Mouse (Mus musculus) macrophage (primary cell): ENCODE measurements around the gene Cnksr3. TPM values are rescaled to one million over a fixed set of nuclear protein-coding genes. Genes with fewer than 3 reads are reported as not detected.

Source experiments
- H3K27ac ChIP-seq: fragments of 350-480 bp; formaldehyde crosslinking; 2 replicates; pipeline ENCODE4 v1.9.0; 2021
- H3K36me3 ChIP-seq: fragments of 350-480 bp; formaldehyde crosslinking; 2 replicates; pipeline ENCODE4 v1.9.0; 2021; ENCODE audit errors: inconsistent target
- H3K4me3 ChIP-seq: fragments of 350-480 bp; formaldehyde crosslinking; 2 replicates; pipeline ENCODE4 v1.9.0; 2021; ENCODE audit errors: inconsistent target
- H3K79me2 ChIP-seq: fragments of 350-480 bp; formaldehyde crosslinking; 2 replicates; pipeline ENCODE4 v1.9.0; 2021; ENCODE audit errors: inconsistent target
- WGBS: methylation state at CpG from one replicate; pipeline ENCODE4 v1.1.7; 2026; ENCODE audit warnings: inconsistent platforms; ENCODE audit not compliant: missing documents; 5-methylcytosine and 5-hydroxymethylcytosine counted together
- polyA plus RNA-seq: library from polyadenylated mRNA; stranded (reverse); fragments of 250-400 nt; gene quantifications from 3 replicates; pipeline ENCODE4 v1.2.4, GENCODE M21; 2018; ENCODE audit warnings: inconsistent platforms

Cnksr3 gene
- polyA plus RNA-seq, 1 experiment from 2014 or later, result 10.3 TPM

DNA sequence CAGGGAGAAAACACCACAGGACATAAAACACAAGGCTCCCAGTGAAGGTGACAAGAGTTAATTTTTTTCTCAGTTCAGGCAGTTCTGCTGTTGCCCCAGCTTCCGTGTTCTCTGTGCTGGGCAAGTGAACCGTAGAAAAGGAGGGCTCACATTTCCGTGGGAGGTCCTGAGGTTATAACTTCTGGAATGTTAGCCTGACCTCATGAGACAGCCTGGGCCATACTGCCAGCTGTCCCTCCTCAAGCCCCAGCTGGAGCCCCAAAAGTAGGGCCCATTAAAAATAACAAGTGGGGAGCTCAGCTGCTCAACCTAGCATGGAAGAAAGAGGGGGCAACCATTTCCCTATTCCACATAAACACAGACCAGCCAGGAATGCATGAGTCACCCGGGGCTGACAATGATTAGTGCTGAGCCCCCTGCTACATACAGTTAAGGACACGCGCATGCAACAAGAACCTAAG, 28.8 kb downstream of the Cnksr3 start:
- H3K36me3 ChIP-seq, result no peaks in the 10 kb centered on the region
- H3K79me2 ChIP-seq, result no peaks in the 10 kb centered on the region; the same call in 1 of the 2 replicates
- 38% methylated on average over 6 of the region's 6 CpGs for WGBS
- no peak overlapping the region for H3K27ac ChIP-seq
- H3K4me3 ChIP-seq, result no peak overlapping the region

DNA sequence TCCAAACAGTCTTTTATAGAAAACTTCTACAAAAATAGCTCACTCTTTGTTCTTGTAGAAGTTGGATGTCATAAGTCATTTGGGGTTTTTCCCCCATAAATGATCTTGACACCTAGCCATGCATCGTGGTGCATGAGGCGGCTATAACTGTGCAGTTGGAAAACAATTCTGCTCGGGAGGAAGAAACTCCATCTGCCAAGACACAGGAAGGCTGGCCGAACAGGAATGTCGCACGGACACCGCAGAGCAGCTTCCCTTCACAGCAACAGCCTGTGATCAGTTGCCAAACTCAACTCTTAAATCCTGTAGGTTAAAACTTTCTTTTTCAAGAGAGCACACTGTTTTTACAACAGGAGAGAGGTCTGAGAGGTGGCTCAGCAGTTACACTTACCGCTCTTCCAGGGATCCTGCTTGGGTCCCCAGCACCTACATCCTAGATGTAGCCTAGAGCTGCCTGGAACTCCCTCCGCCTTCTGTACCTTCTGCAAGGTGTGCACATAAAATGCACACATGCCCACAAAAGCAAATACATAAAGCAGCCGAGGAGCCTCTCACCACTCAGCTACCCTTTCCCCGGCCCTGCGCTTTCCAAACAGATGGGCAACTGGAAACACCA, 29.4 kb downstream of the Cnksr3 start:
- H3K36me3 ChIP-seq, result no peaks in the 10 kb centered on the region
- no peak overlapping the region for H3K27ac ChIP-seq
- H3K79me2 ChIP-seq, result no peaks in the 10 kb centered on the region; the same call in 1 of the 2 replicates
- H3K4me3 ChIP-seq, result no peak overlapping the region
- 33% methylated on average over 12 of the region's 12 CpGs for WGBS

DNA sequence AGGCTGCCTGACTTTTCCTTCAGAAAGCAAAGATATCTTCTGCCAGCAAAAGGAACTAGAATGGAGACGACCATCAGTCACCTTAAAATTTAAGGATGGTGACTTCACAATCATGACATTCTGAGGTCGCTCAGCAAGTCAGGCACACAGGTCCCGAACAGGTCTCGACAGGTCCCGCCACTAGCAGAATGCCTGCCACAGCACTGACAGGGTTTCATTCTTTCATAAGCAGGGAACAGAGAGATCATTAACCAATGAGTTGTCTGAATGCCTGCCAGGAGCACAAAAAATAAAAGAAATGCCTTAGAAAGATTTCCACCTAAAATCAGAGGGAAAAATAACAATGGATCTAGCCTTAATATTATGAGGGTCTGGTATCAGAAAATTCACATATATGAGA, 31.7 kb downstream of the Cnksr3 start:
- Histone ChIP-seq H3K79me2 (no peaks in the 10 kb centered on the region; the same call in 1 of the 2 replicates), H3K27ac (no peak overlapping the region), H3K4me3 (no peak overlapping the region), H3K36me3 (no peaks in the 10 kb centered on the region)
- WGBS, result 96% methylated on average over 5 of the region's 5 CpGs

DNA sequence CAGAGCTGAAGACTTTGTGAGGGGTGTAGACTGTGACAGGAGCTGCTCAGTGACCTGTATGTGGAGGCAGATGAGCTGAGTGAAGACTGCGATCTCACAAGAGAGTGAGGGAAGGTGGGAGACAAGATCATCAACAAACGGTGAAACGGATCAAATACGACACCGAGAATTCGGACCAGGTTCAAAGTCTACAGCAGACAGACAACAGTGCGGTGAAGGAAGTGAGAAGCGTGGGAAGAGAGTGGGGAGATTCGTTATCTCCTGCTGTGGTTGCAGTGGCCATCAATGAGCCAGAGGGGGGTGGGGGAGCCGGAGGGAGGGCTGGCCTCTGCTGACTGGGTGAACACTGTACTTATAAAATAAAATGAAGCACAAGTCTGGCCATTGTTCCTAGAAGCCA, 33.5 kb downstream of the Cnksr3 start:
- no peak overlapping the region for H3K27ac ChIP-seq
- WGBS, result 67% methylated on average over 10 of the region's 10 CpGs
- no peaks in the 10 kb centered on the region for H3K36me3 ChIP-seq
- H3K79me2 ChIP-seq, result no peaks in the 10 kb centered on the region; the same call in 1 of the 2 replicates
- H3K4me3 ChIP-seq, result no peak overlapping the region

DNA sequence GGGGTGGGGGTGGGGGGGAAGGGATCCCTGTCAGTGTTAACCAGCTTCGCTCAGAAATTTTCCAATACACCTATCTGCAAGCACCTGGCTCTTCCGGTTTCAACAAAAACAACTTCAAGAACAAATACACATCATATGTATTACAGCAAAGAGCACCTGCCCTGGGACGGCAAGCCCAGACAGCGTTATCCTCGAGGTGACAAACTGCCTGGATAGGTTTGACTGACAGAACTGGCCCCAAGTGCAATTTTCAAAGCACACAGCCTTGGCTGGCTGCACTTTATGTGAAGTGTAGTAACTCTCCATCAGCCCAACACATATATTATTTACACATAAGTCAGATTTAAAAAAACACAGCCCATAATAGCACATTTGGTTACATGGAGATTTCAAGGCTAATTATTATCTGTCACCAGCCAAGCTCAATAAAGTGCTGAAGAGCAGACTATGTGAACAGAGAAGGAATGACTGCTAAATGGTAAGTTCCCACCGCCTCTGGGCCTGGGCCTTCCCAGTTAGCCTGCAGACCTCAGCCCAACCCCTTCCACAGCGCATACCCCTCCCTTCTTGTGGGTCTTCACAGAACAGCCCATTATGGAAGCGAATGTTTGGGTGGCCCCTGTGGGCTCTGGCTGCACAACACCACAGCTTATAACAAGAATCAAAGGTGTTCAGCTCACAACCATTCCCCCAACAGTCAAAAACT, 35.7 kb downstream of the Cnksr3 start:
- Histone ChIP-seq H3K36me3 (no peaks in the 10 kb centered on the region), H3K27ac (no peak overlapping the region), H3K79me2 (no peaks in the 10 kb centered on the region; the same call in 1 of the 2 replicates), H3K4me3 (no peak overlapping the region)
- WGBS, result 94% methylated on average over 8 of the region's 8 CpGs

DNA sequence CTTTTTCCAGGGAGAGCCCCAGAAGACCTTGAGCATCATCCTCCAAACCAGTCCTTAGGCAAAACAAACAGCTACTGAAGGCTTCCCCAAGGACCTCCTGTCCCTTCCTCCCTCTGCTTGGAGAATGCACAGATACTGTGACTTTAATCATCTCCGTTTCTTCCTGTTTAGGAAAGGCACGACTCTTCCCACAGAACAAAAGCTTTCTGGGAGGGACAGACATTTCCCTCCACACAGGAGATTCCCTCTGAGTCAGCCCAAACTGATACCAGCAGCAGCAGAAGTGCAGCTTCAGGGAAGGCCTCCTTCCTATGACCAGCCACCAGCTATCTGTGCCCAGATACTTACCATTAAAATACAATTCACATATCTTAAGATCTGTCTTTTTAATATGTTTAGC, 37.6 kb downstream of the Cnksr3 start:
- Histone ChIP-seq H3K36me3 (no peaks in the 10 kb centered on the region), H3K27ac (no peak overlapping the region), H3K4me3 (no peak overlapping the region), H3K79me2 (no peaks in the 10 kb centered on the region; the same call in 1 of the 2 replicates)
- WGBS, result 79% methylated on average over 2 of the region's 2 CpGs

DNA sequence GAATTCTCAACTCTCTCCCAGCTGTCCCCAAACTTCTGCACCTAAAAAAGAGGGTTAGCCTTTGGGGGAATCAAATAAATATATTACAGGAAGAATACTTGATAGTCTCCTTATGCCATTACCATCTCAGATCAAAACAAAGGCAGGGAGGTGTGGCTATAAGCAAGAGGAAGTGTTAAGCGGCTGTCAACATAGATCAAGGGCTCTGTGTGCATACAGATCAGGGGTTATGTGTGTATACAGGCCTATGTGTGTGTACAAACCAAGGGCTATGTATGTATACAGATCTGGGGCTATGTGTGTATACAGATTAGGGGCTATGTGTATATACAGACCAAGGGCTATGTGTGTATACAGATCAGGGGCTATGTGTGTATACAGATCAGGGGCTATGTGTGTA, 38.9 kb downstream of the Cnksr3 start:
- Histone ChIP-seq H3K27ac (no peak overlapping the region), H3K36me3 (no peaks in the 10 kb centered on the region), H3K4me3 (no peak overlapping the region), H3K79me2 (no peaks in the 10 kb centered on the region)
- WGBS, result 36% methylated on average over 1 of the region's 1 CpGs

DNA sequence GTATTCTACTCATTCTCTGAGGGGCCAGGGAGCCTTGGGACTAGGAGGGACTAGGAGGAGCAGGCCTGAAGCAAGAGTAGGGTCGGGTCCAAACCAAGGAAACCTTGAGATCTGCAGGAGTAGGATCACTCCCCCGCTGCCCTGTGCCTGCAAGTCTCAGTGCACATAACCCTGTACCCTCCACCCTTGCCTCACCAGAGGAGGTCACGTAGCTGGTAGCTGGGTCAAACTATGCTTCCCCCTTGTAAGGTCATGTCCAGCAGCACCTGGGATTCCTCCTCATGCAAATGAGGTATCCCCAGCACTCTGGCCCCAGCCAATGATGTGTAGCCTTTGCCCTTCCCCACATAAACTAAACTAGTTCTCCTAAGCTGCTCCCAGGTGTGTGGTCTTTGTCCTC, 41.6 kb downstream of the Cnksr3 start:
- Histone ChIP-seq H3K79me2 (no peaks in the 10 kb centered on the region), H3K36me3 (no peaks in the 10 kb centered on the region), H3K27ac (no peak overlapping the region), H3K4me3 (no peak overlapping the region)
- 87% methylated on average over 3 of the region's 3 CpGs for WGBS

DNA sequence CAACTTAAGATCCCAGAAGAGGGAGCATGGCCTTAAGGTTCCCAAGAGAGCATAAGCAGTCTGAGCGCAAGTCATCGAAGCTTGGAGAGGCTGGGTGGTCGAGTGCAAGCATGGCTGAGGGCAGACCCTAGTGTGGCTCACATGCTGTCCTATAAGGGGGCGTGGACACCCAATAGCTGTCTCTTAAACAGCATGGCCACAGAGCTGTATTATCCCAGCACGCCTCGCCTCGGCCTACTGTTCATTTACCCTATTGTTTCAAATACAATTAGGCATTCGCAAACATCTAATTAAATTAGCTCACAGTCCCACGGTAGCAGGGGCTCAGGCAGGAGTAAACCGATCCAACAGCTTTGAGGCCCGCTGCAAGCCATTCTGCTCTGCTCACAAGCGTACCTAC, 49.0 kb downstream of the Cnksr3 start:
- Histone ChIP-seq H3K4me3 (no peak overlapping the region), H3K27ac (no peak overlapping the region), H3K36me3 (no peaks in the 10 kb centered on the region), H3K79me2 (no peaks in the 10 kb centered on the region)
- WGBS, result 93% methylated on average over 12 of the region's 12 CpGs

DNA sequence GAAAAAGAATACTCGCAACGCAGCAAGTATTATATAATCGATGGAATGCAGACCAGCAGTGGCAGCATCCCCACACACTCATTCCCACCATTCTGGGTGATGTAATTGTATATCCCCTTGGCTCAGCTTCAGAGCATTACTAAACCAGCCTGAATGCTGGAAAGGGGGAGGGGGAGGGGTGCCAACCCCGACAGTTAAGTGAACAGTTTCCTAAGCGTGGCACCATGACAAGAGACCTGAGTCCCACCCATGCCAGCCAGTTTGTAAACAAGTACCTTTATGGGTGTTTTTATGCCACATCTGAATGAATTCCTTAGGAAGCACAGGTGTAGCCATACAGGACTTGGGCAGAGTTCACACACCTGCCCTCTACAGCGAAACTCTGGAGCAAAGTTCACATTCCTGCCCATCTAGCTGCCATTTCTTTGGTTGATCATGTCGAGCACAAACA, 53.0 kb downstream of the Cnksr3 start:
- 91% methylated on average over 7 of the region's 7 CpGs for WGBS
- H3K36me3 ChIP-seq, result no peaks in the 10 kb centered on the region
- H3K4me3 ChIP-seq, result no peak overlapping the region
- H3K27ac ChIP-seq, result no peak overlapping the region
- no peaks in the 10 kb centered on the region for H3K79me2 ChIP-seq

DNA sequence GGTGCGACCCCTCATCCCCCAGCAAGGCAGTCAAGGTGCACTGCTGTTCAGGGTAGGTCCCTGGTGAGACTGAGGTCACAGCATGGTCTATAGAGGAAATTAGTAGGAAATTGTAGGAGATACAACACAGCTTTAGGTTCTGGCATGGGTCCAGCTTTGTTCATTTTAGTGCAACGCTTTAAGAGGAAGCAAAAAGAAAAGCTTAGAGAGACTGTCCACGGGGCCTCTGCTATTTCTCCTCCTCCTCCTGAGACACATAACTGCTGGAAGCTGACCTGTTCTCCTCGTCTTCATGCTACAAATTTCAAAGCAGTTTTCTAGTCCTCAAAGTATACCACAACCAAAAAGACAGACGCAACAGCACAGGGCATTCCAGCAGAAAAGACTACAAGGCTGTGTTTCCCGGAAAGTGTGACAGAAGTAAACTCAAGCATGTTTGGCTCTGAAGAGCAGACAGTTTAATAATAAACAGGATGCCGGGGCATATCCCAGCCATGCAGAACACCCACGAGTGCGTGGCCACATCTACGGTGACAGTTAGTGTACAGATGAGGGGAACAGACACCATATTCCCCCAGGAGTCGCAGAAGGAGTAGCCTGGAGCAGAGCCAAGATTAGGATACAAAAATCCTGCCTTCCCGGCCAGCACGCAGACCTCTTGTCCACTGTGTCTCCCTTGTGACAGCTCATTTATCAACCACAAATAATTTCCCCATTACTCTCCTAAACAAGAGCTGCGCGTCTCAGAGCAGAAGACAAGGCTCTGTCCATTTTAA, 53.6 kb downstream of the Cnksr3 start:
- Histone ChIP-seq H3K79me2 (no peaks in the 10 kb centered on the region), H3K27ac (no peak overlapping the region), H3K4me3 (no peak overlapping the region), H3K36me3 (no peaks in the 10 kb centered on the region)
- WGBS, result 65% methylated on average over 15 of the region's 15 CpGs

DNA sequence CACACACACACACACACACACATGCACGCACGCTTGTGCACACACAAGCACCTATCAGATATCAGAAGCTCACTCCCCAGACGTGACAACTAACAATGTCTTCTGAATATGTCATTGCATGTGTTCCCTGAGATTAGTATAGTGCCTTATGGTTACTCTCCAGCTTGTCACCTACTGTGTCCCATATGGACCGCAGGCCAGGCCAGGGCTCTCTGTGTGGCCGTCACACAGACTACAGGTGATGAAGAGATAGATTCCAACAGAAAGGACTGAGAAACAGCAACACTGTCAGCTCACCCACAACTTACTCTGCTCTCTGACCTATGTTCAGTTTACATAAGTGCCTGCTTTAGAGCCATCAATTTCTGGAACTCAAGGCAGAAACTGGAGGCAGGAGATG, 57.2 kb downstream of the Cnksr3 start:
- no peaks in the 10 kb centered on the region for H3K36me3 ChIP-seq
- 94% methylated on average over 5 of the region's 5 CpGs for WGBS

DNA sequence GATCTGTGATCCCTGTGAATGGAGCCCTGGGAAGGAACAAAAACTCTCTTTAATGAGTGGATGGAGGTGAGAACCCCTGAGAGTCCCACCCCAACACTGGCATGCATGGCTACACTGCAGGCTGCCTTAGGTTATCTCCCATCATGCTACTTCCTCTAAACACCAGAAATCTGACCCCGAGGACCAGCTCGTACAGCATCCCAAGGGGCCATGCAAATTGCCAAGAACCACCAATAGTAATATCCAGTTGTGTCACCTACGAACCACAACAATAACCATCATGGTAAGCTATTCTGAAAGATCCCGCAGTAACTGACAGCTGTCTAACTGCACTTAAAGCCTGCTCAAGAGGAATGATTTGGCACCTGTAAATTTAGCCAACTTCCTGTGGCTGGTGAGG, 59.1 kb downstream of the Cnksr3 start:
- Histone ChIP-seq H3K4me3 (no peak overlapping the region), H3K79me2 (no peaks in the 10 kb centered on the region), H3K36me3 (no peaks in the 10 kb centered on the region), H3K27ac (no peak overlapping the region)
- 76% methylated on average over 4 of the region's 4 CpGs for WGBS

More for the DNA sequence above, 57.2 kb downstream of the Cnksr3 start:
- Histone ChIP-seq H3K79me2 (no peaks in the 10 kb centered on the region), H3K27ac (no peak overlapping the region), H3K4me3 (no peak overlapping the region)

DNA sequence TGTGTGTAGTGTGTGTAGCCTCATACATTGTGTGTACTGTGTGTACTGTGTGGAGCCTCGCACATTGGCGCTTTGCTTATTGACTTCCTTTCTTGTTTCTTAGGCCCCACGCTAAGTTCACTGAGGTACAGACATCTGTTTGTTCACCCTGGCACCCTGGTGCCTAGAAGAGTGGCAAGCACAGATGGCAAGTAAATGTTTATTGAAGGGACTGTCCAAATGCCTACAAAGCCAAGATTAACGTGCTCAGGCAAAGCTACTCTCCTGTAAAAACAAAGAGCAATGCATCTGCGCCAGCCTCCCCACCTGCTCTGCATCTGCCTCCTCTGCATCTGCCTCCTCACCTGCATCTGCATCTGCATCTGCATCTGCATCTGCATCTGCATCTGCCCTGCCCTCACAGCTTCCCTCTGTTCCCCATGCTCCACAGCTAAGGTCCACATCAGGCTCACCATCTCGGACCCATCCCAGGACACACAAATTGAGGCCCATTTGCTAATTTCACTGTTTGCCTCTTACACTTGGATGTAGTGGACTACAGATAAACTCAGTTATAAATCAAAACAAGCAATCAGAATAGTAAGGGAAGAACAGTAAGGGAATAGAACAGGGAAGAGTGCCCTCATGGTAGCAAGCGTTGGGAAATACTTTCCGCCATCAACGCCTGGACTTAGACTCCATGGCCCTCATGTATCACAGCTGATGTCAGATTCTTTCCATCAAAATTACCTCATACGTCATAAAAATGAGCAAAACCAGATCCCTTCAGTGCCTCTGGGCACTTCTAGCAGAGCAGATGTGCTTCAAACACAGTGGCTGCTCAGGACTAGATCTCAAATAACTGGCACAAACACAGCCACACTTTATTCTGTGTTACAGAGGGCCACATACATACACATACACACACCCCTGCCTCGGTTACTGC, 62.1 kb downstream of the Cnksr3 start:
- Histone ChIP-seq H3K36me3 (no peaks in the 10 kb centered on the region), H3K27ac (no peak overlapping the region), H3K79me2 (no peaks in the 10 kb centered on the region), H3K4me3 (no peak overlapping the region)
- 95% methylated on average over 11 of the region's 11 CpGs for WGBS
